Mouse (Mus musculus): ENCODE results near the gene Alpk1.

The Alpk1 gene

GRCm38 (mm10) chr3:127780021-127780644, at the start of gene Alpk1:
Gene Alpk1 (minus strand): TSS chr3:127780527.
- in situ Hi-C loops (cut with MboI; ENCODE audit: low pct_unique_long_range_greater_than_20kb in 1 of 2, low sequenced_read_pairs in 2 of 2, unreplicated experiment in 1 of 2) = no loop called here

GRCm38 (mm10) chr3:127827123-127827522, 46.8 kb upstream of the Alpk1 start:
- in situ Hi-C loops (cut with MboI; ENCODE audit: low pct_unique_long_range_greater_than_20kb in 1 of 2, low sequenced_read_pairs in 2 of 2, unreplicated experiment in 1 of 2) = no loop called here

- in situ Hi-C loops (cut with MboI; ENCODE audit: low pct_unique_long_range_greater_than_20kb in 1 of 2, low sequenced_read_pairs in 2 of 2, unreplicated experiment in 1 of 2) = no loop called here
Observed at GRCm38 (mm10) chr3:127826503-127826902, 46.2 kb upstream of the Alpk1 start.

GRCm38 (mm10) chr3:127823886-127824863, 43.8 kb upstream of the Alpk1 start:
- in situ Hi-C loops (cut with MboI; ENCODE audit: low pct_unique_long_range_greater_than_20kb in 1 of 2, low sequenced_read_pairs in 2 of 2, unreplicated experiment in 1 of 2) = no loop called here

GRCm38 (mm10) chr3:127821209-127821608, 40.9 kb upstream of the Alpk1 start:
- in situ Hi-C loops (cut with MboI; ENCODE audit: low pct_unique_long_range_greater_than_20kb in 1 of 2, low sequenced_read_pairs in 2 of 2, unreplicated experiment in 1 of 2) = no loop called here

- in situ Hi-C loops (cut with MboI; ENCODE audit: low pct_unique_long_range_greater_than_20kb in 1 of 2, low sequenced_read_pairs in 2 of 2, unreplicated experiment in 1 of 2) = no loop called here
Observed at GRCm38 (mm10) chr3:127820400-127820799, 40.1 kb upstream of the Alpk1 start.

- in situ Hi-C loops (cut with MboI; ENCODE audit: low pct_unique_long_range_greater_than_20kb in 1 of 2, low sequenced_read_pairs in 2 of 2, unreplicated experiment in 1 of 2) = no loop called here
Observed at GRCm38 (mm10) chr3:127818694-127819663, 38.7 kb upstream of the Alpk1 start.

GRCm38 (mm10) chr3:127817120-127817683, 36.9 kb upstream of the Alpk1 start:
- in situ Hi-C loops (cut with MboI; ENCODE audit: low pct_unique_long_range_greater_than_20kb in 1 of 2, low sequenced_read_pairs in 2 of 2, unreplicated experiment in 1 of 2) = no loop called here

GRCm38 (mm10) chr3:127809103-127809502, 28.8 kb upstream of the Alpk1 start:
- in situ Hi-C loops (cut with MboI; ENCODE audit: low pct_unique_long_range_greater_than_20kb in 1 of 2, low sequenced_read_pairs in 2 of 2, unreplicated experiment in 1 of 2) = no loop called here

- in situ Hi-C loops (cut with MboI; ENCODE audit: low pct_unique_long_range_greater_than_20kb in 1 of 2, low sequenced_read_pairs in 2 of 2, unreplicated experiment in 1 of 2) = no loop called here
Observed at GRCm38 (mm10) chr3:127807846-127808245, 27.5 kb upstream of the Alpk1 start.

- in situ Hi-C loops (cut with MboI; ENCODE audit: low pct_unique_long_range_greater_than_20kb in 1 of 2, low sequenced_read_pairs in 2 of 2, unreplicated experiment in 1 of 2) = no loop called here
Observed at GRCm38 (mm10) chr3:127805991-127806390, 25.7 kb upstream of the Alpk1 start.

GRCm38 (mm10) chr3:127805071-127805470, 24.7 kb upstream of the Alpk1 start:
- in situ Hi-C loops (cut with MboI; ENCODE audit: low pct_unique_long_range_greater_than_20kb in 1 of 2, low sequenced_read_pairs in 2 of 2, unreplicated experiment in 1 of 2) = no loop called here

- in situ Hi-C loops (cut with MboI; ENCODE audit: low pct_unique_long_range_greater_than_20kb in 1 of 2, low sequenced_read_pairs in 2 of 2, unreplicated experiment in 1 of 2) = no loop called here
Observed at GRCm38 (mm10) chr3:127804439-127804838, 24.1 kb upstream of the Alpk1 start.

GRCm38 (mm10) chr3:127802814-127803213, 22.5 kb upstream of the Alpk1 start:
- in situ Hi-C loops (cut with MboI; ENCODE audit: low pct_unique_long_range_greater_than_20kb in 1 of 2, low sequenced_read_pairs in 2 of 2, unreplicated experiment in 1 of 2) = no loop called here

- in situ Hi-C loops (cut with MboI; ENCODE audit: low pct_unique_long_range_greater_than_20kb in 1 of 2, low sequenced_read_pairs in 2 of 2, unreplicated experiment in 1 of 2) = no loop called here
Observed at GRCm38 (mm10) chr3:127801162-127801561, 20.8 kb upstream of the Alpk1 start.

GRCm38 (mm10) chr3:127796271-127796670, 15.9 kb upstream of the Alpk1 start:
- in situ Hi-C loops (cut with MboI; ENCODE audit: low pct_unique_long_range_greater_than_20kb in 1 of 2, low sequenced_read_pairs in 2 of 2, unreplicated experiment in 1 of 2) = no loop called here

- in situ Hi-C loops (cut with MboI; ENCODE audit: low pct_unique_long_range_greater_than_20kb in 1 of 2, low sequenced_read_pairs in 2 of 2, unreplicated experiment in 1 of 2) = no loop called here
Observed at GRCm38 (mm10) chr3:127795762-127796161, 15.4 kb upstream of the Alpk1 start.

- in situ Hi-C loops (cut with MboI; ENCODE audit: low pct_unique_long_range_greater_than_20kb in 1 of 2, low sequenced_read_pairs in 2 of 2, unreplicated experiment in 1 of 2) = no loop called here
Observed at GRCm38 (mm10) chr3:127793022-127793421, 12.7 kb upstream of the Alpk1 start.

Data from mouse embryonic stem cell (cell line).